Mouse (Mus musculus) CH12.LX (cell line): ENCODE measurements at regions not wholly inside any gene's neighbourhood (a gene's known extent, or its start where the extent isn't known, plus 50 kb on each side); places are given as distances from the start of the nearest gene placed in this dataset.

Experiments used
- CTCF ChIP-seq, 2 experiments: IDR thresholded peaks in 1 of 2; conservative IDR thresholded peaks in 1 of 2; 2 replicates each; pipeline ENCODE4 v1.5.1; 2011 to 2012; ENCODE audit warnings: low read depth in 2 of 2, low read length in 2 of 2, improper control_type of control experiment in 1 of 2, inconsistent platforms in 1 of 2, mild to moderate bottlenecking in 1 of 2, moderate library complexity in 1 of 2
- MAX ChIP-seq: IDR thresholded peaks from 2 replicates; pipeline ENCODE4 v1.6.1; 2011; ENCODE audit warnings: low read length, improper control_type of control experiment

- TF ChIP-seq MAX: no peak
- no peak for TF ChIP-seq CTCF (conservative IDR thresholded peaks at IDR 0.05 in 1 of 2, IDR thresholded peaks at IDR 0.05 in 1 of 2; ENCODE audit: low read depth in 2 of 2, low read length in 2 of 2)
Observed at GRCm38 (mm10) chr19:56030401-56030925, 256.5 kb upstream of the Habp2 start.
